Mouse (Mus musculus) erythroblast, embryonic 14.5 days (primary cell): Measurements from ENCODE around the gene Ddx20. TPM values are rescaled to one million over a fixed set of nuclear protein-coding genes. Genes with fewer than 3 reads are reported as not detected.
"Not testable (repeated sequence)": the region's sequence is repeated elsewhere in the genome, so short reads cannot be mapped to it uniquely, and the experiment has no call there.

ENCODE experiments used
- H3K27me3 ChIP-seq: 2 replicates; pipeline ENCODE4 v1.6.1; 2012; ENCODE audit warnings: inconsistent platforms; ENCODE audit not compliant: control insufficient read depth
- H3K36me3 ChIP-seq: 2 replicates; pipeline ENCODE4 v1.6.1; 2012; ENCODE audit warnings: mild to moderate bottlenecking, inconsistent platforms; ENCODE audit not compliant: control insufficient read depth
- H3K4me1 ChIP-seq: 2 replicates; pipeline ENCODE4 v1.6.1; 2012; ENCODE audit warnings: inconsistent platforms; ENCODE audit not compliant: control insufficient read depth
- H3K4me3 ChIP-seq: replicated peaks from 2 replicates; pipeline ENCODE3; 2012; ENCODE audit warnings: moderate library complexity, mild to moderate bottlenecking, inconsistent platforms
- H3K9me3 ChIP-seq: 2 replicates; pipeline ENCODE4 v1.6.1; 2012; ENCODE audit warnings: low read length, inconsistent platforms, mixed read lengths; ENCODE audit not compliant: control insufficient read depth
- GATA1 ChIP-seq: IDR thresholded peaks from 2 replicates; pipeline ENCODE4 v1.6.1; 2012; ENCODE audit warnings: low read length, inconsistent platforms, mixed read lengths
- TAL1 ChIP-seq: IDR thresholded peaks from 3 replicates; pipeline ENCODE4 v1.6.1; 2012; ENCODE audit warnings: low read length, inconsistent platforms, mixed read lengths
- polyA plus RNA-seq: library from polyadenylated mRNA; stranded (reverse); fragments of >175 nt; gene quantifications from 2 replicates; pipeline ENCODE4 v1.2.3, GENCODE M21; 2012

Ddx20 gene
- polyA plus RNA-seq, 1 experiment = 0.36 TPM

GRCm38 (mm10) chr3:105707590-105707989 is 20.2 kb upstream of the Ddx20 start:
- peaks cover 43% of the 10 kb centered on the region for H3K4me1 ChIP-seq
- peaks cover 62% of the 10 kb centered on the region for H3K27me3 ChIP-seq
- H3K36me3 ChIP-seq = no peaks in the 10 kb centered on the region
- TF ChIP-seq TAL1 (no peak), GATA1 (no peak)
- H3K9me3 ChIP-seq = no peaks in the 10 kb centered on the region
- no peak overlapping the region for H3K4me3 ChIP-seq

GRCm38 (mm10) chr3:105706366-105707020 is 19.1 kb upstream of the Ddx20 start:
- no peak for TF ChIP-seq GATA1
- TF ChIP-seq TAL1 = no peak
- Histone ChIP-seq H3K4me3 (no peak overlapping the region), H3K9me3 (no peaks in the 10 kb centered on the region), H3K4me1 (peaks cover 54% of the 10 kb centered on the region), H3K36me3 (no peaks in the 10 kb centered on the region), H3K27me3 (peaks cover 53% of the 10 kb centered on the region)

GRCm38 (mm10) chr3:105705561-105705960 is 18.2 kb upstream of the Ddx20 start:
- Histone ChIP-seq H3K36me3 (no peaks in the 10 kb centered on the region), H3K27me3 (peaks cover 49% of the 10 kb centered on the region), H3K4me1 (peaks cover 63% of the 10 kb centered on the region), H3K9me3 (no peaks in the 10 kb centered on the region), H3K4me3 (peak overlapping the region; percentile 63)
- TF ChIP-seq TAL1 = no peak
- no peak for TF ChIP-seq GATA1

- peaks cover 68% of the 10 kb centered on the region for H3K4me1 ChIP-seq
- TF ChIP-seq GATA1 (0 out of 2 replicates have a peak, but pooled peaks have one; percentile 14), TAL1 (no peak)
- H3K36me3 ChIP-seq = no peaks in the 10 kb centered on the region
- peaks cover 45% of the 10 kb centered on the region for H3K27me3 ChIP-seq
- H3K4me3 ChIP-seq = peak overlapping the region; percentile 63
- H3K9me3 ChIP-seq = no peaks in the 10 kb centered on the region
Measured at GRCm38 (mm10) chr3:105705061-105705549, 17.7 kb upstream of the Ddx20 start.

- Histone ChIP-seq H3K4me1 (peaks cover 76% of the 10 kb centered on the region), H3K27me3 (peaks cover 40% of the 10 kb centered on the region), H3K4me3 (peak within 1 kb of the TSS; percentile 63), H3K36me3 (no peaks in the 10 kb centered on the region), H3K9me3 (no peaks in the 10 kb centered on the region)
- TF ChIP-seq GATA1 = no peak
- no peak for TF ChIP-seq TAL1
Measured at GRCm38 (mm10) chr3:105704031-105705008, 16.9 kb upstream of the Ddx20 start, which contains the start of gene Inka2. Inka2 (plus strand) TSS chr3:105704599.

- H3K4me3 ChIP-seq = no peak overlapping the region
- H3K4me1 ChIP-seq = peaks cover 83% of the 10 kb centered on the region
- H3K27me3 ChIP-seq = peaks cover 35% of the 10 kb centered on the region
Measured at GRCm38 (mm10) chr3:105703571-105703970, 16.2 kb upstream of the Ddx20 start.

GRCm38 (mm10) chr3:105701399-105701798 is 14.0 kb upstream of the Ddx20 start:
- H3K36me3 ChIP-seq = no peaks in the 10 kb centered on the region
- H3K4me3 ChIP-seq = peak overlapping the region; percentile 47
- no peaks in the 10 kb centered on the region for H3K9me3 ChIP-seq
- peaks cover 97% of the 10 kb centered on the region for H3K4me1 ChIP-seq
- peaks cover 24% of the 10 kb centered on the region for H3K27me3 ChIP-seq
- TF ChIP-seq TAL1 (no peak), GATA1 (no peak; the same call in 1 of the 2 replicates)

More at GRCm38 (mm10) chr3:105703571-105703970, 16.2 kb upstream of the Ddx20 start:
- TF ChIP-seq GATA1 (no peak), TAL1 (no peak)
- H3K9me3 ChIP-seq = no peaks in the 10 kb centered on the region
- H3K36me3 ChIP-seq = no peaks in the 10 kb centered on the region

GRCm38 (mm10) chr3:105700786-105701185 is 13.4 kb upstream of the Ddx20 start:
- Histone ChIP-seq H3K4me1 (peaks cover 99% of the 10 kb centered on the region), H3K4me3 (peak overlapping the region; percentile 47), H3K27me3 (peaks cover 24% of the 10 kb centered on the region)
- not testable (repeated sequence) for H3K36me3 ChIP-seq, H3K9me3 ChIP-seq

GRCm38 (mm10) chr3:105699241-105699933 is 12.0 kb upstream of the Ddx20 start:
- Histone ChIP-seq H3K9me3 (no peaks in the 10 kb centered on the region), H3K4me3 (peak overlapping the region; percentile 13), H3K36me3 (no peaks in the 10 kb centered on the region), H3K27me3 (peaks cover 26% of the 10 kb centered on the region), H3K4me1 (peaks cover 91% of the 10 kb centered on the region)
- peak; percentile 85 for TF ChIP-seq GATA1
- TF ChIP-seq TAL1 = peak; percentile 77
